Mouse (Mus musculus): ENCODE data around the gene Crim1.

DNA sequence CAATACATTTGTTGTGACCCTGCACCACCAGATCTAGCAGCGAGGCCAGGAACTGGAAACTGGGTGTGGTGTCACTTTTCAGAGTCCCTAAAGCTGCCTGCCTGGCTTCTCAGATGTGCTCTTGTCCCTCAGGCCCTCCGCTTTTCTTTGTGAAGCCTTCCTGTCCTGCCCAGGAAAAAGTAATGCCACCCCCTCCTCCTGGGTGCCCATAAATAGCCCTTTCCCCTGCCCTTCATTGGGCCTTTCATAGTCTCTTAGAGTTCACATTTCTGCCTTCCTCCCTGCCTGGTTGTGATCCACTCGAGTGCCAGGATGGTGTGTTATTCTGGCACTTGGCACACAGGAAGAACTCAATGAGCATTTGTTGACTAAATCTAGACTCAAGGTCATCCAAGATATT, 16.5 kb downstream of the Crim1 start:
- TF ChIP-seq KAT2A (IDR thresholded peaks at IDR 0.05; ENCODE audit: insufficient replicate concordance, low read length) (no peak), HCFC1 (IDR thresholded peaks at IDR 0.05; ENCODE audit: low read depth, low read length) (no peak)

Data from CH12.LX (cell line).